Mouse (Mus musculus) layer of hippocampus, adult 18-20 months (tissue): ENCODE results near the gene Krt80. TPM values are rescaled to one million over a fixed set of nuclear protein-coding genes. Genes with fewer than 3 reads are reported as not detected.

Source experiments
- microRNA-seq, 2 experiments: library from miRNA; unstranded; fragments of <30 nt; microRNA quantifications; one replicate each; pipeline ENCODE4 v1.2.0; 2021
- total RNA-seq, 2 experiments: library from RNA; stranded (reverse); gene quantifications; 2 replicates each; pipeline ENCODE4 v1.2.3; 2021

The Krt80 gene
- total RNA-seq, 2 experiments from 2014 or later: 0.25 to 0.40 TPM

Small RNA genes lying within 50 kb of the gene (microRNA-seq; reads per million reads assigned to microRNA genes)
- gene Mir1941: 1.7 to 2.3 reads per million in 2 experiments

Other genes starting within 250 kb of the Krt80 start
- gene Acvrl1, start 241.6 kb downstream of the Krt80 start, total RNA-seq: 1 to 10 TPM; 9.7 to 9.9 TPM
- 10 to 100 TPM; 88.8 to 90.3 TPM for gene Acvr1b, start 196.1 kb downstream of the Krt80 start, total RNA-seq
- 10 to 100 TPM; 75.9 to 86.7 TPM for gene Grasp, start 146.0 kb downstream of the Krt80 start, total RNA-seq
- gene Nr4a1, start 115.9 kb downstream of the Krt80 start, total RNA-seq: 100 to 1,000 TPM in 1 of 2 experiments, 10 to 100 TPM in 1; 87.1 to 105 TPM
- gene Atg101, start 85.9 kb downstream of the Krt80 start, total RNA-seq: 10 to 100 TPM; 53.2 to 57.5 TPM
- under 1 TPM; 0.27 to 0.66 TPM for gene 6030408B16Rik, start 77.0 kb downstream of the Krt80 start, total RNA-seq
- gene Krt7, start 40.9 kb upstream of the Krt80 start, total RNA-seq: not detected
- gene Krt87, start 68.6 kb upstream of the Krt80 start, total RNA-seq: under 1 TPM; 0.18 to 0.40 TPM
- gene Krt88, start 77.6 kb upstream of the Krt80 start, total RNA-seq: not detected
- not detected for gene Krt81, start 93.6 kb upstream of the Krt80 start, total RNA-seq
- gene Krt86, start 103.3 kb upstream of the Krt80 start, total RNA-seq: under 1 TPM in 1 of 2 experiments, not detected in 1; 0.15 TPM
- not detected for gene Krt83, start 121.3 kb upstream of the Krt80 start, total RNA-seq
- gene Gm49425, start 147.1 kb upstream of the Krt80 start, total RNA-seq: not detected
- gene Krt84, start 162.7 kb upstream of the Krt80 start, total RNA-seq: not detected
- gene Krt82, start 180.5 kb upstream of the Krt80 start, total RNA-seq: not detected
- gene Krt90, start 192.8 kb upstream of the Krt80 start, total RNA-seq: not detected
- not detected for gene Krt75, start 203.7 kb upstream of the Krt80 start, total RNA-seq